Mouse (Mus musculus): Measurements from ENCODE around the gene Gatad2b. TPM values are rescaled to one million over a fixed set of nuclear protein-coding genes. Genes with fewer than 3 reads are reported as not detected.

The Gatad2b gene
- polyA plus RNA-seq, 1 experiment from 2014 or later: 13.2 TPM

- WGBS: 1% methylated on average over 41 of the region's 41 CpGs
- Histone ChIP-seq H3K4me3 (replicated peaks) (peak overlapping the region; percentile 69), H3K9ac (replicated peaks) (peak overlapping the region; percentile 84), H3K27ac (replicated peaks) (peak overlapping the region; percentile 86), H3K9me3 (replicated peaks) (no peaks in the 10 kb centered on the region), H3K27me3 (replicated peaks) (no peaks in the 10 kb centered on the region), H3K4me1 (peaks cover 31% of the 10 kb centered on the region), H3K4me2 (peak overlapping the region; percentile 81), H3K36me3 (peaks cover 30% of the 10 kb centered on the region)
- ATAC-seq (ENCODE audit: low FRiP score): peak; percentile 61
Observed at GRCm38 (mm10) chr3:90254419-90255193, 38.4 kb upstream of the Gatad2b start.

- no peaks in the 10 kb centered on the region for H3K27me3 ChIP-seq (replicated peaks)
- WGBS: 26% methylated on average over 2 of the region's 2 CpGs
- peaks cover 31% of the 10 kb centered on the region for H3K4me1 ChIP-seq
- H3K36me3 ChIP-seq: peaks cover 36% of the 10 kb centered on the region
- H3K27ac ChIP-seq (replicated peaks): peak overlapping the region; percentile 86
- H3K9me3 ChIP-seq (replicated peaks): no peaks in the 10 kb centered on the region
- H3K9ac ChIP-seq (replicated peaks): peak overlapping the region; percentile 84
- H3K4me3 ChIP-seq (replicated peaks): peak overlapping the region; percentile 69
- peak overlapping the region; percentile 81 for H3K4me2 ChIP-seq
- ATAC-seq (ENCODE audit: low FRiP score): no peak
Observed at GRCm38 (mm10) chr3:90255194-90255565, 37.8 kb upstream of the Gatad2b start.

GRCm38 (mm10) chr3:90255784-90256353, 37.1 kb upstream of the Gatad2b start:
- 94% methylated on average over 14 of the region's 14 CpGs for WGBS
- H3K27me3 ChIP-seq (replicated peaks): no peaks in the 10 kb centered on the region
- peaks cover 42% of the 10 kb centered on the region for H3K36me3 ChIP-seq
- H3K27ac ChIP-seq (replicated peaks): no peak overlapping the region
- peaks cover 26% of the 10 kb centered on the region for H3K4me1 ChIP-seq
- peak overlapping the region; percentile 17; the same call in 1 of the 2 replicates for H3K9ac ChIP-seq (replicated peaks)
- no peak for ATAC-seq (ENCODE audit: low FRiP score)
- peak overlapping the region; percentile 81 for H3K4me2 ChIP-seq
- peak overlapping the region; percentile 4; the same call in 1 of the 2 replicates for H3K4me3 ChIP-seq (replicated peaks)
- no peaks in the 10 kb centered on the region for H3K9me3 ChIP-seq (replicated peaks)

- no peak overlapping the region for H3K27ac ChIP-seq (replicated peaks)
- H3K36me3 ChIP-seq: peaks cover 43% of the 10 kb centered on the region
- H3K4me1 ChIP-seq: peaks cover 24% of the 10 kb centered on the region
- H3K9me3 ChIP-seq (replicated peaks): no peaks in the 10 kb centered on the region
- ATAC-seq (ENCODE audit: low FRiP score): no peak
- H3K27me3 ChIP-seq (replicated peaks): no peaks in the 10 kb centered on the region
- H3K9ac ChIP-seq (replicated peaks): no peak overlapping the region
- no peak overlapping the region for H3K4me2 ChIP-seq
- 90% methylated on average over 19 of the region's 19 CpGs for WGBS
- no peak overlapping the region for H3K4me3 ChIP-seq (replicated peaks)
Observed at GRCm38 (mm10) chr3:90256731-90257530, 36.0 kb upstream of the Gatad2b start.

GRCm38 (mm10) chr3:90258521-90258920, 34.5 kb upstream of the Gatad2b start:
- H3K27me3 ChIP-seq (replicated peaks): no peaks in the 10 kb centered on the region
- ATAC-seq (ENCODE audit: low FRiP score): no peak
- H3K9ac ChIP-seq (replicated peaks): no peak overlapping the region
- peaks cover 58% of the 10 kb centered on the region for H3K36me3 ChIP-seq
- no peaks in the 10 kb centered on the region for H3K9me3 ChIP-seq (replicated peaks)
- WGBS: 97% methylated on average over 4 of the region's 4 CpGs
- no peak overlapping the region for H3K4me3 ChIP-seq (replicated peaks)
- H3K4me1 ChIP-seq: peaks cover 20% of the 10 kb centered on the region
- H3K27ac ChIP-seq (replicated peaks): no peak overlapping the region
- no peak overlapping the region for H3K4me2 ChIP-seq

GRCm38 (mm10) chr3:90263121-90263771, 29.7 kb upstream of the Gatad2b start:
- WGBS: 93% methylated on average over 5 of the region's 5 CpGs
- no peak for ATAC-seq (ENCODE audit: low FRiP score)

GRCm38 (mm10) chr3:90264687-90265033, 28.3 kb upstream of the Gatad2b start:
- peak overlapping the region; percentile 97 for H3K27ac ChIP-seq (replicated peaks)
- H3K9ac ChIP-seq (replicated peaks): peak overlapping the region; percentile 89; the same call in 1 of the 2 replicates
- 35% methylated on average over 10 of the region's 10 CpGs for WGBS
- no peaks in the 10 kb centered on the region for H3K9me3 ChIP-seq (replicated peaks)
- peaks cover 13% of the 10 kb centered on the region for H3K4me1 ChIP-seq
- peak overlapping the region; percentile 83 for H3K4me3 ChIP-seq (replicated peaks)
- H3K4me2 ChIP-seq: peak overlapping the region; percentile 74
- no peaks in the 10 kb centered on the region for H3K27me3 ChIP-seq (replicated peaks)
- no peak for ATAC-seq (ENCODE audit: low FRiP score)
- H3K36me3 ChIP-seq: peaks cover 50% of the 10 kb centered on the region

More at GRCm38 (mm10) chr3:90263121-90263771, 29.7 kb upstream of the Gatad2b start:
- H3K27me3 ChIP-seq (replicated peaks): no peaks in the 10 kb centered on the region
- peaks cover 13% of the 10 kb centered on the region for H3K4me1 ChIP-seq
- no peak overlapping the region for H3K4me3 ChIP-seq (replicated peaks)
- H3K9me3 ChIP-seq (replicated peaks): no peaks in the 10 kb centered on the region
- no peak overlapping the region for H3K9ac ChIP-seq (replicated peaks)
- no peak overlapping the region for H3K4me2 ChIP-seq
- peaks cover 62% of the 10 kb centered on the region for H3K36me3 ChIP-seq
- no peak overlapping the region for H3K27ac ChIP-seq (replicated peaks)

GRCm38 (mm10) chr3:90265034-90265931, 27.7 kb upstream of the Gatad2b start, which contains the start of gene Dennd4b:
Gene Dennd4b, plus strand, starts transcription at chr3:90265185.
- under 1% methylated on average over 66 of the region's 87 CpGs for WGBS
- peaks cover 49% of the 10 kb centered on the region for H3K36me3 ChIP-seq
- H3K27ac ChIP-seq (replicated peaks): peak within 1 kb of the TSS; percentile 97
- ATAC-seq (ENCODE audit: low FRiP score): peak; percentile 88
- H3K9ac ChIP-seq (replicated peaks): peak within 1 kb of the TSS; percentile 89
- H3K9me3 ChIP-seq (replicated peaks): no peaks in the 10 kb centered on the region
- H3K4me1 ChIP-seq: peaks cover 13% of the 10 kb centered on the region
- H3K4me2 ChIP-seq: peak within 1 kb of the TSS; percentile 74
- H3K4me3 ChIP-seq (replicated peaks): peak within 1 kb of the TSS; percentile 83
- no peaks in the 10 kb centered on the region for H3K27me3 ChIP-seq (replicated peaks)

GRCm38 (mm10) chr3:90265932-90266741, 26.8 kb upstream of the Gatad2b start:
- peak; percentile 37 for ATAC-seq (ENCODE audit: low FRiP score)
- Histone ChIP-seq H3K27me3 (replicated peaks) (no peaks in the 10 kb centered on the region), H3K4me1 (peaks cover 13% of the 10 kb centered on the region), H3K4me2 (peak overlapping the region; percentile 74), H3K4me3 (replicated peaks) (peak overlapping the region; percentile 83), H3K36me3 (peaks cover 46% of the 10 kb centered on the region), H3K27ac (replicated peaks) (peak overlapping the region; percentile 97), H3K9me3 (replicated peaks) (no peaks in the 10 kb centered on the region), H3K9ac (replicated peaks) (peak overlapping the region; percentile 89)
- WGBS: 26% methylated on average over 16 of the region's 16 CpGs

Data from neural tube, embryonic 15.5 days (tissue).